Mouse (Mus musculus) adipocyte (in vitro differentiated cells): ENCODE measurements around the gene Zfp865.

Source experiments
- DNase-seq: peaks from one replicate; pipeline ENCODE4 v3.0.0-alpha.2; 2016; ENCODE audit warnings: low spot score

Gene Zfp865

DNA sequence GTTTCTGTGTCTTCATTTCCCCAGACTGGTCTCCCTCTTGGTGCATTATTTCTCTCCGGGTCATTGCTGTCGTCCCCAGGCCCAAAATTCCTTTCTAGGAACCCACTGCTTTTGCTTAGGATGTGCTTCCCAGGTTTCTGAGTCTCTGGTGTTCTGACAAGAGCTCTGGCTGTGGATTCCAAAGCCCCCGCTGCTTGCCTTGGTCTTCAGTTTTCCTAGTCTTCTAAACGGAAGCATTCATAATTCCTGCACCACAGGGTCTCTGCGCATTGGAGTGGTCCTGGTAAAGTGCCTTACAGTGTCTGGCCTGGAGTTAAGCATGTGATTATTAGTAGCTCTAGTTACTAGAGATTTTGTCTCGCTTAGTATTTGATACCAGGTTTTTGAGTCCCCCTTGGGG is 60.6 kb downstream of the Zfp865 start:
- DNase-seq: no peak

- no peak for DNase-seq
These were observed 61.1 kb downstream of the Zfp865 start for GRCm38 (mm10) chr7:5081241-5081640.

DNA sequence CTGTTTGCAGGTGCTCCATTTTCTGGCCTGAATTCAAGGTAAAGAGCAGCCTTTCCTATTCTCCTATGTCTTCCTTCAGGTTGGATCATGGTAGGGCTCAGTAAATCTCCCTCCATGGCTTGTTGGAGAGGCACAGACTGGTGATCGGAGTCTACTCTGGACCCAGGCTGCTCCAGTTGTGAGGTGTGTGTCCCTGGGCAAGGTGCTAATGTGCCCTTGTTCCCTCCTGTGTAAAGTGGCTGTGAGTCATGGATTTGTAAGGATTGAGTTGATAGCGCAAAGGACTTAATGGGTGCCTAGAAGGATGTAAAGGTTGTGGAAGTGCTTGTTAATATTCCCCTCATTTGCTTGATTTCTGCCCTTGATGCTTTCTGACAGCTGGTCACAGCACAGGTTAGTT is 61.8 kb downstream of the Zfp865 start:
- no peak for DNase-seq

- DNase-seq: no peak
These were observed 63.3 kb downstream of the Zfp865 start for GRCm38 (mm10) chr7:5083325-5084105.

- DNase-seq: no peak
These were observed 65.3 kb downstream of the Zfp865 start for GRCm38 (mm10) chr7:5085512-5085911.
